Mouse (Mus musculus) ES-E14 (cell line): ENCODE results near the gene Iqcc. TPM values are rescaled to one million over a fixed set of nuclear protein-coding genes. Genes with fewer than 3 reads are reported as not detected.

ENCODE experiments used
- DNase-seq: peaks from one replicate; pipeline ENCODE4 v3.0.0-alpha.2; 2013; ENCODE audit warnings: low read depth, low spot score
- H3K27ac ChIP-seq: 2 replicates; pipeline ENCODE4 v1.5.1; 2012; ENCODE audit warnings: low read depth, mild to moderate bottlenecking, low read length, moderate library complexity, mixed read lengths; ENCODE audit not compliant: poor library complexity, insufficient read depth, severe bottlenecking
- H3K36me3 ChIP-seq: 2 replicates; pipeline ENCODE4 v1.6.1; 2012; ENCODE audit warnings: mild to moderate bottlenecking, low read length, moderate library complexity, mixed read lengths; ENCODE audit not compliant: control insufficient read depth, poor library complexity, insufficient read depth, severe bottlenecking
- H3K4me1 ChIP-seq, 2 experiments: fragments of 150-350 bp in 1 of 2; sonication (generic) in 1 of 2; 2 replicates each; pipeline ENCODE4 v1.6.1; 2012; ENCODE audit warnings: low read length in 2 of 2, mild to moderate bottlenecking in 1 of 2, mixed read lengths in 1 of 2; ENCODE audit not compliant: control insufficient read depth in 2 of 2, insufficient read depth in 2 of 2, poor library complexity in 1 of 2
- H3K4me3 ChIP-seq, 2 experiments: fragments of 150-350 bp in 1 of 2; sonication (generic) in 1 of 2; 2 replicates each; pipeline ENCODE4 v1.5.1; 2012; ENCODE audit warnings: low read length in 2 of 2, low read depth in 1 of 2, mild to moderate bottlenecking in 1 of 2, mixed read lengths in 1 of 2; ENCODE audit not compliant: insufficient read depth in 1 of 2, poor library complexity in 1 of 2, severe bottlenecking in 1 of 2
- H3K9ac ChIP-seq: 2 replicates; pipeline ENCODE4 v1.6.1; 2012; ENCODE audit warnings: low read depth, mild to moderate bottlenecking, low read length, mixed read lengths; ENCODE audit not compliant: poor library complexity, insufficient read depth, severe bottlenecking
- H3K9me3 ChIP-seq: fragments of 150-350 bp; sonication (generic); 2 replicates; pipeline ENCODE4 v1.6.1; 2012; ENCODE audit warnings: low read depth, mild to moderate bottlenecking, low read length; ENCODE audit not compliant: control insufficient read depth, insufficient read depth
- CHD2 ChIP-seq: IDR thresholded peaks from 2 replicates; pipeline ENCODE4 v1.6.1; 2014; ENCODE audit warnings: mild to moderate bottlenecking, low read depth, low read length, inconsistent platforms
- HCFC1 ChIP-seq: IDR thresholded peaks from 2 replicates; pipeline ENCODE4 v1.6.1; 2012; ENCODE audit warnings: low read length, inconsistent platforms, borderline replicate concordance; ENCODE audit not compliant: insufficient read depth
- MAFK ChIP-seq: IDR thresholded peaks from 2 replicates; pipeline ENCODE4 v1.6.1; 2014; ENCODE audit warnings: mild to moderate bottlenecking, low read depth, low read length, inconsistent platforms; ENCODE audit not compliant: insufficient read depth
- ZC3H11A ChIP-seq: IDR thresholded peaks from 2 replicates; pipeline ENCODE4 v1.6.1; 2012; ENCODE audit warnings: low read depth, mild to moderate bottlenecking, inconsistent platforms, low read length, borderline replicate concordance
- ZNF384 ChIP-seq: IDR thresholded peaks from 2 replicates; pipeline ENCODE4 v1.6.1; 2012; ENCODE audit warnings: low read depth, low read length, inconsistent platforms
- in situ Hi-C, 2 experiments: fragments of 600-800 bp; cut with MboI; formaldehyde crosslinking; loops; one replicate each; pipeline ENCODE4 v1.15.1; 2025; ENCODE audit warnings: low sequenced_read_pairs in 2 of 2, inconsistent platforms in 1 of 2; ENCODE audit not compliant: unreplicated experiment in 2 of 2
- total RNA-seq: library from RNA; depleted of rRNA; stranded (reverse); fragments of 300-350 nt; gene quantifications from 2 replicates; pipeline ENCODE4 v1.2.3, GENCODE M21; 2012; rRNA removed

Iqcc gene
- total RNA-seq = 7.9 and 8.7 TPM in 2 replicates

- Histone ChIP-seq H3K36me3 (peaks cover 6% of the 10 kb centered on the region; the same call in 1 of the 2 replicates), H3K4me3 (peak within 1 kb of the TSS; percentile 69 to 74), H3K4me1 (peaks cover 0 to 1% of the 10 kb centered on the region in 2 experiments; a peak in 2 of 4 replicates), H3K27ac (peak within 1 kb of the TSS; percentile 14; the same call in 1 of the 2 replicates), H3K9me3 (no peaks in the 10 kb centered on the region), H3K9ac (peak within 1 kb of the TSS; percentile 72)
- DNase-seq = peak; percentile 73
- in situ Hi-C loops = no loop called here
- TF ChIP-seq ZNF384 (no peak), HCFC1 (no peak), ZC3H11A (no peak), MAFK (no peak), CHD2 (no peak)
Measured at GRCm38 (mm10) chr4:129618786-129619691, at the start of gene Iqcc. TSS of gene Iqcc (minus strand) at chr4:129619099.

- Histone ChIP-seq H3K4me3 (no peak overlapping the region), H3K9ac (no peak overlapping the region), H3K27ac (no peak overlapping the region), H3K36me3 (peaks cover 10% of the 10 kb centered on the region), H3K4me1 (no peaks in the 10 kb centered on the region), H3K9me3 (no peaks in the 10 kb centered on the region)
- in situ Hi-C loops = no loop called here
- TF ChIP-seq ZC3H11A = no peak
- no peak for TF ChIP-seq HCFC1
- TF ChIP-seq ZNF384 = no peak
- no peak for TF ChIP-seq CHD2
- TF ChIP-seq MAFK = no peak
- DNase-seq = no peak
Measured at GRCm38 (mm10) chr4:129662255-129662813, 43.4 kb upstream of the Iqcc start.

- in situ Hi-C loops = no loop called here
- Histone ChIP-seq H3K4me1 (no peaks in the 10 kb centered on the region), H3K9me3 (no peaks in the 10 kb centered on the region), H3K4me3 (no peak overlapping the region), H3K27ac (no peak overlapping the region), H3K36me3 (peaks cover 11% of the 10 kb centered on the region), H3K9ac (no peak overlapping the region)
- TF ChIP-seq ZC3H11A = no peak
- TF ChIP-seq ZNF384 = no peak
- TF ChIP-seq MAFK = no peak
- DNase-seq = no peak
Measured at GRCm38 (mm10) chr4:129661584-129661983, 42.7 kb upstream of the Iqcc start.

GRCm38 (mm10) chr4:129654770-129655169 is 35.9 kb upstream of the Iqcc start:
- TF ChIP-seq ZNF384 = no peak
- TF ChIP-seq MAFK = no peak
- no peak for TF ChIP-seq HCFC1
- Histone ChIP-seq H3K4me1 (no peaks in the 10 kb centered on the region), H3K9ac (no peak overlapping the region), H3K4me3 (no peak overlapping the region), H3K27ac (no peak overlapping the region), H3K9me3 (no peaks in the 10 kb centered on the region), H3K36me3 (peaks cover 36% of the 10 kb centered on the region)
- in situ Hi-C loops = no loop called here
- DNase-seq = no peak
